Mouse (Mus musculus): ENCODE results near the gene Myh7b. TPM values are rescaled to one million over a fixed set of nuclear protein-coding genes. Genes with fewer than 3 reads are reported as not detected.
"Not testable (repeated sequence)": the region's sequence is repeated elsewhere in the genome, so short reads cannot be mapped to it uniquely, and the experiment has no call there.

Myh7b gene
- polyA plus RNA-seq, 1 experiment: 0.11 TPM

GRCm38 (mm10) chr2:155595516-155595915 is 15.5 kb upstream of the Myh7b start:
- no peak for DNase-seq (ENCODE audit: low read depth, low spot score)
- 84% methylated on average over 6 of the region's 6 CpGs for WGBS

- DNase-seq (ENCODE audit: low read depth, low spot score): no peak
- 25% methylated on average over 3 of the region's 3 CpGs for WGBS
Observed at GRCm38 (mm10) chr2:155603707-155604106, 7.3 kb upstream of the Myh7b start.

GRCm38 (mm10) chr2:155604560-155605235 is 6.3 kb upstream of the Myh7b start:
- 37% methylated on average over 10 of the region's 10 CpGs for WGBS

GRCm38 (mm10) chr2:155605236-155605589 is 5.8 kb upstream of the Myh7b start:
- 32% methylated on average over 4 of the region's 4 CpGs for WGBS
- not testable (repeated sequence) for DNase-seq (ENCODE audit: low read depth, low spot score)

More at GRCm38 (mm10) chr2:155604560-155605235, 6.3 kb upstream of the Myh7b start:
- DNase-seq (ENCODE audit: low read depth, low spot score): no peak

GRCm38 (mm10) chr2:155606360-155606759 is 4.7 kb upstream of the Myh7b start:
- DNase-seq (ENCODE audit: low read depth, low spot score): no peak
- 75% methylated on average over 4 of the region's 4 CpGs for WGBS

- WGBS: 92% methylated on average over 9 of the region's 9 CpGs
- DNase-seq (ENCODE audit: low read depth, low spot score): no peak
Observed at GRCm38 (mm10) chr2:155611834-155612550, 980 bp downstream of the Myh7b start.

GRCm38 (mm10) chr2:155613326-155613755 is 2.3 kb downstream of the Myh7b start:
- 5% methylated on average over 20 of the region's 20 CpGs for WGBS
- DNase-seq (ENCODE audit: low read depth, low spot score): no peak

- no peak for DNase-seq (ENCODE audit: low read depth, low spot score)
- 72% methylated on average over 8 of the region's 8 CpGs for WGBS
Observed at GRCm38 (mm10) chr2:155613953-155614352, 2.9 kb downstream of the Myh7b start.

GRCm38 (mm10) chr2:155616971-155617370 is 6.0 kb downstream of the Myh7b start:
- WGBS: 58% methylated on average over 6 of the region's 6 CpGs

GRCm38 (mm10) chr2:155619817-155620216 is 8.8 kb downstream of the Myh7b start:
- WGBS: 16% methylated on average over 8 of the region's 8 CpGs
- DNase-seq (ENCODE audit: low read depth, low spot score): no peak

More at GRCm38 (mm10) chr2:155616971-155617370, 6.0 kb downstream of the Myh7b start:
- DNase-seq (ENCODE audit: low read depth, low spot score): no peak

GRCm38 (mm10) chr2:155622606-155623005 is 11.6 kb downstream of the Myh7b start:
- no peak for DNase-seq (ENCODE audit: low read depth, low spot score)
- 26% methylated on average over 11 of the region's 11 CpGs for WGBS

GRCm38 (mm10) chr2:155623996-155624395 is 13.0 kb downstream of the Myh7b start:
- DNase-seq (ENCODE audit: low read depth, low spot score): no peak
- 78% methylated on average over 6 of the region's 6 CpGs for WGBS

GRCm38 (mm10) chr2:155624730-155625129 is 13.7 kb downstream of the Myh7b start:
- 27% methylated on average over 10 of the region's 10 CpGs for WGBS
- DNase-seq (ENCODE audit: low read depth, low spot score): no peak

GRCm38 (mm10) chr2:155626277-155626676 is 15.3 kb downstream of the Myh7b start:
- 60% methylated on average over 15 of the region's 15 CpGs for WGBS
- DNase-seq (ENCODE audit: low read depth, low spot score): no peak

GRCm38 (mm10) chr2:155627030-155627738 is 16.2 kb downstream of the Myh7b start:
- DNase-seq (ENCODE audit: low read depth, low spot score): no peak
- WGBS: 65% methylated on average over 21 of the region's 21 CpGs

GRCm38 (mm10) chr2:155628112-155628511 is 17.1 kb downstream of the Myh7b start:
- no peak for DNase-seq (ENCODE audit: low read depth, low spot score)
- 91% methylated on average over 9 of the region's 9 CpGs for WGBS

- no peak for DNase-seq (ENCODE audit: low read depth, low spot score)
- 92% methylated on average over 13 of the region's 13 CpGs for WGBS
Observed at GRCm38 (mm10) chr2:155628519-155628918, 17.5 kb downstream of the Myh7b start.

GRCm38 (mm10) chr2:155629231-155629661 is 18.2 kb downstream of the Myh7b start:
- no peak for DNase-seq (ENCODE audit: low read depth, low spot score)
- WGBS: 3% methylated on average over 35 of the region's 35 CpGs

- no peak for DNase-seq (ENCODE audit: low read depth, low spot score)
- 93% methylated on average over 20 of the region's 20 CpGs for WGBS
Observed at GRCm38 (mm10) chr2:155630153-155630552, 19.1 kb downstream of the Myh7b start.

All from large intestine, adult 2 months (tissue).